Mouse (Mus musculus): ENCODE data around the gene Rcan3. TPM values are rescaled to one million over a fixed set of nuclear protein-coding genes. Genes with fewer than 3 reads are reported as not detected.

The Rcan3 gene
- polyA plus RNA-seq, 1 experiment from 2014 or later: 17.5 TPM

DNA sequence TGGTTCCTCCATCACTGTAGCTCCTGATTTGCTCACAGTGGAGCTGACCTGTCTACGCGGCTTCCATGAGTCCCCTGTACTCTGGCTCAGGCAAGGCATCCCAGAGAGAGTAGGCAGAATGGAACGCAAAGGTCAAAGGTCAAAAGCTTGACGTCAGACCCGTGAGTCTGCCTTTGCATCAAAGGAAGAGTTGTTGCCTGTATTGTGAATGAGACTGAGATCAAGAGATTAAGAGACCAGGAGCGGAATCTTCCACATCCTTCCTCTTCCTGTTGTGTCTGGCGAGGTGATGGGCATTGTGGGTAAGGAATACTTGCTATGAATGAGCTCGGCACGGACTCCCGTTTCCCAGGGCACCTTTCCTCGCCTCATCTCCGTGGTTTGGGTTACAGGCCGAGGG lies 2.6 kb upstream of the Rcan3 start:
- 62% methylated on average over 13 of the region's 13 CpGs for whole genome bisulfite sequencing
- Histone ChIP-seq H3K4me3 (no peak overlapping the region), H3K9ac (replicated peaks) (no peak overlapping the region), H3K36me3 (no peaks in the 10 kb centered on the region), H3K27me3 (peaks cover 11% of the 10 kb centered on the region), H3K27ac (replicated peaks) (no peak overlapping the region), H3K4me1 (peaks cover 18% of the 10 kb centered on the region), H3K4me2 (replicated peaks) (no peak overlapping the region), H3K9me3 (no peaks in the 10 kb centered on the region)
- ATAC-seq (ENCODE audit: low FRiP score, low read depth): no peak

DNA sequence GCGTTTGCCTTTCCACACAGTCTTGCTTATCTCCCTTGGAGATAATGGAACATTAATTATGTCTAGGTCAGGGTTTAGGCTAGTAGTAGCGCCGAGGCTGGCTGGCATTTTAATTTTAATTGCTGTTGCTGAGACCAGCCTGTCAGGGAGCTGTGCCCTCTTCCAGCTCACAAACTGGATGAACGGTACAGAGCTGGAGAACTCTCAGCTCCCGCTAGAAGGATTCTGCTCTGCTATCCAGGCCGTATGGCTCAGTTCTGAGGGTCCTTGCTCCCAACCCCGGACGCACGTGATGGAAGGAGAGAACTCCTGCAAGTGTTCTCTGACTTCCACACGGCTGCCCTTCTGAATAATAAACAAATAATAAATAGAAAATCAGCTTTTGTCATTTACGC lies 739 bp upstream of the Rcan3 start:
- Histone ChIP-seq H3K36me3 (no peaks in the 10 kb centered on the region), H3K4me2 (replicated peaks) (peak overlapping the region; percentile 77), H3K4me3 (peak overlapping the region; percentile 76), H3K9me3 (no peaks in the 10 kb centered on the region), H3K27ac (replicated peaks) (no peak overlapping the region), H3K4me1 (peaks cover 16% of the 10 kb centered on the region), H3K27me3 (peaks cover 11% of the 10 kb centered on the region), H3K9ac (replicated peaks) (peak overlapping the region; percentile 52)
- peak; percentile 28; the same call in 1 of the 2 replicates for ATAC-seq (ENCODE audit: low FRiP score, low read depth)
- 30% methylated on average over 11 of the region's 11 CpGs for WGBS

DNA sequence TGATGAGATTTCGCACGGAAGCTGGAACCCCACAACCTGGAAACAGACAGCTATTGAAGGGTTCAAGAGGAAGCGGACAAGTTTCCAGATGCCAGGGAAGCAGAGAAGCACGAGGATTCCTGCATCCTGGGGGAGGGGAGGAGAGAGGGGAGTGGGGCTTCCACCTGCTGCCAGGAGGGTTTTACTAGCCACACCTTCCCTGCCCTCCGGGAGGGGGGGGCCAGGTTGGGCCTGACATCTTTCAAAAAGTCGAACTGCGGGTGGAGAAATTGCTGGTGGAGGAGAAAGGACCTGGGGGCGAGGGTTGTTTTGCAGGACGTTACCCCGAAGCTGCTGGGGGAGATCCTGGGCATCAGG lies 589 bp downstream of the Rcan3 start:
- peaks cover 12% of the 10 kb centered on the region for H3K4me1 ChIP-seq
- peak overlapping the region; percentile 78 for H3K9ac ChIP-seq (replicated peaks)
- 8% methylated on average over 10 of the region's 10 CpGs for WGBS
- H3K36me3 ChIP-seq: no peaks in the 10 kb centered on the region
- no peak overlapping the region for H3K27ac ChIP-seq (replicated peaks)
- H3K27me3 ChIP-seq: peaks cover 11% of the 10 kb centered on the region
- H3K9me3 ChIP-seq: no peaks in the 10 kb centered on the region
- peak overlapping the region; percentile 77 for H3K4me2 ChIP-seq (replicated peaks)
- H3K4me3 ChIP-seq: peak overlapping the region; percentile 76
- ATAC-seq (ENCODE audit: low FRiP score, low read depth): no peak

DNA sequence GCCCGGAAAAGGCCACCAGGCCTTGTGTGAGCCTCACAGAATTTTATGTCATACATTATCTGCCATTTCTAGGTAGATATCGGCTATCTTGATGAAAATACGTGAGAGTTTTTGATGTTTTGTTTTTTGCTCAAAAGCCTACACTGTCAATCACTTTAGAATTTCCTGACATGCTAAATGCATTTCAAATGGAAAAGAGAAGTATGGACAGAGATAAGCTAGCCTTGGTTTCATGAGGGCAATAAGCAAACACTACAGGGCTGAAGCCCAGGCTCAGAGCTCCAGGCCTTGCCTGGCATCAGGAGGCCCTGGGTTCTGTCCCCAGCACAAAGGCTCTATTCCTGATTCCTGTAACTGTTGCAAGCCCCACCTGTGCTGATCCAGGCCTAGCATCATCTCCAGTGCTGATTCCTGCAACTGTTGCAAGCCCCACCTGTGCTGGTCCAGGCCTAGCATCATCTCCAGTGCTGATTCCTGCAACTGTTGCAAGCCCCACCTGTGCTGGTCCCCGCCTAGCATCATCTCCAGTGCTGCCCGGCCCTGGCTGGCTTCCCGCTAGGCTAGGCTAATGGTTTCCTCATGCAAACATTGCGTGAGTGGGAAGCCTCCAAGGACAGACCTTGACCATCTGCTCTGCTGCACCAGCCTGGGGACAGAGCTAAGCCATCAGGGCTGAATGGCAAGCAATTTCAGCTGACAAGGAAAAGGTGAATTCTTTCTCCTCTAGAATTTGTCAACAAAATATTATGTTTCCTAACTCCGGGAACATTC lies 3.5 kb downstream of the Rcan3 start:
- H3K4me3 ChIP-seq: no peak overlapping the region
- no peaks in the 10 kb centered on the region for H3K9me3 ChIP-seq
- no peak overlapping the region for H3K9ac ChIP-seq (replicated peaks)
- H3K36me3 ChIP-seq: no peaks in the 10 kb centered on the region
- peaks cover 12% of the 10 kb centered on the region for H3K4me1 ChIP-seq
- WGBS: 77% methylated on average over 8 of the region's 8 CpGs
- no peak overlapping the region for H3K27ac ChIP-seq (replicated peaks)
- no peak for ATAC-seq (ENCODE audit: low FRiP score, low read depth)
- no peak overlapping the region for H3K4me2 ChIP-seq (replicated peaks)
- peaks cover under 1% of the 10 kb centered on the region for H3K27me3 ChIP-seq

DNA sequence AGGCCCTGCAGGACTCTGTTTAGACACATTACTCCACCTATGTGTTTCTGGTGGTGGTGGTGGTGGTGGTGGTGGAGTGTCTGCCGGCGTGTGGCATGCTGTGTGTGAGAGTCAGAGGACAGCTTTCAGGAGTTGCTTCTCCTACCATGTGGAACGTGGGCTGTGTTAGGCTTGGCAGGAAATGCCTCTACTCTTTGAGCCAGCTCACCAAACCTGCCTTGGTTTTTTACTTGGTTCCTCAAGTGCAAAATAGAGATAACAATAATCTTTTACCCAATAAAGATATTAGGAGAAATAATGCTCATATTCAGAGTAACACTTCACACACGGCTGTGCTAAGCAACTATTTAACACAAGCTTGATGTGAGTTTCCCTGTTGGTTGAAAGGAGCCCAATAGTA lies 4.3 kb downstream of the Rcan3 start:
- no peaks in the 10 kb centered on the region; the same call in 1 of the 2 replicates for H3K27me3 ChIP-seq
- no peaks in the 10 kb centered on the region for H3K9me3 ChIP-seq
- H3K4me3 ChIP-seq: no peak overlapping the region
- peaks cover 9% of the 10 kb centered on the region for H3K4me1 ChIP-seq
- no peak overlapping the region for H3K9ac ChIP-seq (replicated peaks)
- H3K27ac ChIP-seq (replicated peaks): no peak overlapping the region
- no peaks in the 10 kb centered on the region for H3K36me3 ChIP-seq
- 93% methylated on average over 4 of the region's 4 CpGs for WGBS
- no peak for ATAC-seq (ENCODE audit: low FRiP score, low read depth)
- H3K4me2 ChIP-seq (replicated peaks): no peak overlapping the region

- H3K4me1 ChIP-seq: no peaks in the 10 kb centered on the region
- no peaks in the 10 kb centered on the region for H3K36me3 ChIP-seq
- no peak overlapping the region for H3K27ac ChIP-seq (replicated peaks)
- no peak overlapping the region for H3K9ac ChIP-seq (replicated peaks)
- 95% methylated on average over 7 of the region's 7 CpGs for WGBS
- no peaks in the 10 kb centered on the region for H3K9me3 ChIP-seq
- no peak overlapping the region for H3K4me3 ChIP-seq
- no peak overlapping the region for H3K4me2 ChIP-seq (replicated peaks)
- H3K27me3 ChIP-seq: no peaks in the 10 kb centered on the region
- ATAC-seq (ENCODE audit: low FRiP score, low read depth): no peak
Observed at GRCm38 (mm10) chr4:135426587-135426986, 7.1 kb downstream of the Rcan3 start.

GRCm38 (mm10) chr4:135425625-135426024 lies 8.0 kb downstream of the Rcan3 start:
- no peak for ATAC-seq (ENCODE audit: low FRiP score, low read depth)

GRCm38 (mm10) chr4:135420961-135421360 lies 12.7 kb downstream of the Rcan3 start:
- Histone ChIP-seq H3K36me3 (peaks cover 31% of the 10 kb centered on the region), H3K9ac (replicated peaks) (no peak overlapping the region), H3K4me2 (replicated peaks) (no peak overlapping the region), H3K9me3 (no peaks in the 10 kb centered on the region), H3K27ac (replicated peaks) (no peak overlapping the region), H3K4me3 (no peak overlapping the region), H3K27me3 (no peaks in the 10 kb centered on the region), H3K4me1 (no peaks in the 10 kb centered on the region)
- ATAC-seq (ENCODE audit: low FRiP score, low read depth): no peak
- 97% methylated on average over 13 of the region's 13 CpGs for WGBS

More at GRCm38 (mm10) chr4:135425625-135426024, 8.0 kb downstream of the Rcan3 start:
- Histone ChIP-seq H3K4me3 (no peak overlapping the region), H3K4me1 (no peaks in the 10 kb centered on the region), H3K36me3 (0 out of 2 replicates have a peak, but pooled peaks cover 3% of the 10 kb centered on the region), H3K9me3 (no peaks in the 10 kb centered on the region), H3K4me2 (replicated peaks) (no peak overlapping the region), H3K9ac (replicated peaks) (no peak overlapping the region), H3K27ac (replicated peaks) (no peak overlapping the region), H3K27me3 (no peaks in the 10 kb centered on the region)
- WGBS: 88% methylated on average over 9 of the region's 9 CpGs

- 82% methylated on average over 11 of the region's 11 CpGs for WGBS
- Histone ChIP-seq H3K9ac (replicated peaks) (no peak overlapping the region), H3K4me3 (no peak overlapping the region), H3K4me2 (replicated peaks) (no peak overlapping the region), H3K27me3 (no peaks in the 10 kb centered on the region), H3K36me3 (peaks cover 33% of the 10 kb centered on the region), H3K27ac (replicated peaks) (no peak overlapping the region), H3K9me3 (no peaks in the 10 kb centered on the region), H3K4me1 (no peaks in the 10 kb centered on the region)
- no peak for ATAC-seq (ENCODE audit: low FRiP score, low read depth)
Observed at GRCm38 (mm10) chr4:135420416-135420815, 13.2 kb downstream of the Rcan3 start.

- H3K4me3 ChIP-seq: no peak overlapping the region
- peaks cover 37% of the 10 kb centered on the region for H3K36me3 ChIP-seq
- no peak overlapping the region for H3K27ac ChIP-seq (replicated peaks)
- no peaks in the 10 kb centered on the region for H3K9me3 ChIP-seq
- H3K27me3 ChIP-seq: no peaks in the 10 kb centered on the region
- no peak overlapping the region for H3K4me2 ChIP-seq (replicated peaks)
- H3K4me1 ChIP-seq: no peaks in the 10 kb centered on the region
- ATAC-seq (ENCODE audit: low FRiP score, low read depth): no peak
- no peak overlapping the region for H3K9ac ChIP-seq (replicated peaks)
- 91% methylated on average over 21 of the region's 21 CpGs for WGBS
Observed at GRCm38 (mm10) chr4:135419996-135420395, 13.7 kb downstream of the Rcan3 start.

- H3K36me3 ChIP-seq: peaks cover 38% of the 10 kb centered on the region
- H3K27ac ChIP-seq (replicated peaks): no peak overlapping the region
- H3K9ac ChIP-seq (replicated peaks): no peak overlapping the region
- H3K27me3 ChIP-seq: 0 out of 2 replicates have a peak, but pooled peaks cover 5% of the 10 kb centered on the region
- no peak for ATAC-seq (ENCODE audit: low FRiP score, low read depth)
- no peak overlapping the region for H3K4me3 ChIP-seq
- H3K9me3 ChIP-seq: no peaks in the 10 kb centered on the region
- no peak overlapping the region for H3K4me2 ChIP-seq (replicated peaks)
- no peaks in the 10 kb centered on the region for H3K4me1 ChIP-seq
- 94% methylated on average over 21 of the region's 21 CpGs for WGBS
Observed at GRCm38 (mm10) chr4:135416367-135416766, 17.3 kb downstream of the Rcan3 start.

DNA sequence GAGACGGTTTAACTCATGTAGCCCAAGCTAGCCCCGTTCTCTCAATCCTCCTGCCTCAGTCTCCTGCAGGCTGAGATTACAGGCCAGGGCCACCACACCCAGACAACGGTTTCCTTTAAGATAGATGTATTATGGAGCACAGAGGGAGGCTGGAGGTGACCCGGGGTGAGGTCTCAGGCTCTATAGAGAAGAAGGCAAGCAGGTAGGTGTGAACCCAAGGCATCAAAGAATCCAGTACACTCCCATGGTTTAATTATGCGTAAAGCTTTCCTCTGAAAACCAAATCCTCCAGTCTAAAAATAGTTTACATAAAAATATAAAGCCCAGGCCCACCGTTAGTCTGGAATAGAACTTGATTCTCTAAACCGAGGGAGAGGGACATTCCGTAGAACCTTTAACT lies 20.2 kb downstream of the Rcan3 start:
- Histone ChIP-seq H3K9ac (replicated peaks) (no peak overlapping the region), H3K27ac (replicated peaks) (no peak overlapping the region), H3K4me1 (no peaks in the 10 kb centered on the region), H3K27me3 (0 out of 2 replicates have a peak, but pooled peaks cover 5% of the 10 kb centered on the region), H3K9me3 (no peaks in the 10 kb centered on the region), H3K36me3 (peaks cover 21% of the 10 kb centered on the region), H3K4me2 (replicated peaks) (no peak overlapping the region), H3K4me3 (no peak overlapping the region)
- no peak for ATAC-seq (ENCODE audit: low FRiP score, low read depth)
- 85% methylated on average over 8 of the region's 8 CpGs for WGBS
